Mouse (Mus musculus): ENCODE data around the gene Gm11027.

DNA sequence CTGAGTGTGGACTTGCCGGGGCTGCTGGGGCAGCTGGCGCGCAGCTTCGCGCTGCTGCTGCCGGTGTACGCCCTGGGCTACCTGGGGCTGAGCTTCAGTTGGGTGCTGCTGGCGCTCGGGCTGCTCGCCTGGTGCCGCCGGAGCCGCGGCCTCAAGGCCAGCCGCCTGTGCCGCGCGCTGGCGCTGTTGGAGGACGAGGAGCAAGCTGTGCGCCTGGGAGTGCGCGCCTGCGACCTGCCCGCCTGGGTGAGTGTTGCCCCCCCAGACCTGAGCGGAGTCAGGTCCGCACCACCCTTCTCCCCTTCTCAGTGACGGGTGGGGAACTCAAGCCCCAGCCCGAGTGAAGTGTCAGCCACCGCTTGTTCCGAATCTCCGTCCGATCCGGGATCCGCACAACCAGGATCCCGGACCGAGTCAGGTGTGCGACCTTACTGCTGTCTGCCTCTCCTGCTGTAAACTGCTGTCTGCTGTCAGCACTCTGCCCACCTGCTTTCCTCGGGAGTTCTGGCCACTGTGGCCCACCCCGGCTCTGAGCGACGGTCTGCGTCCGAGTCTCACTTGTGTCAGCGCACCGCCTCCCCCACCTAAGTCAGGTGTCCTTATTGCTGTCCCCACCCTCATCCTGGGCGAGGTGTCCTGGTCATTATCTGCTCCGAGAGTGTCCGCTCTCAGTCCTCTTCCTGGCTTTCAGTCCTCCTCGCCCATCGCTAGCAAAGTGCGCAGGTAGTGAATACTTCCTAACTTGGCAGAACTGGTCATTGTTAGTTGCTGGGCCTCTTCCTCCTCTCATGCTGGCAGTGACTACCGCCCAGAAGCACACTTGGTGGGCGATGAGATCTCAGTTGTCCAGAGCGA, 6.5 kb downstream of the Gm11027 start:
- TF ChIP-seq EP300 (IDR thresholded peaks at IDR 0.05; ENCODE audit: low read length), result no peak; the same call in 1 of the 2 replicates
- TF ChIP-seq POLR2A (IDR thresholded peaks at IDR 0.05; ENCODE audit: low read depth, low read length), result no peak
